Mouse (Mus musculus) gastrocnemius, adult 8-10 months (tissue): Measurements from ENCODE around the gene Gm1113. TPM values are rescaled to one million over a fixed set of nuclear protein-coding genes. Genes with fewer than 3 reads are reported as not detected.

ENCODE experiments used
- DNase-seq, 2 experiments: peaks; one replicate each; pipeline ENCODE4 v3.0.0; 2022; ENCODE audit warnings: low spot score in 2 of 2
- total RNA-seq, 4 experiments: library from RNA; stranded (reverse); gene quantifications; 2 replicates each; pipeline ENCODE4 v1.2.4; 2022

Gm1113 gene
- total RNA-seq, 4 experiments from 2014 or later: not detected

DNA sequence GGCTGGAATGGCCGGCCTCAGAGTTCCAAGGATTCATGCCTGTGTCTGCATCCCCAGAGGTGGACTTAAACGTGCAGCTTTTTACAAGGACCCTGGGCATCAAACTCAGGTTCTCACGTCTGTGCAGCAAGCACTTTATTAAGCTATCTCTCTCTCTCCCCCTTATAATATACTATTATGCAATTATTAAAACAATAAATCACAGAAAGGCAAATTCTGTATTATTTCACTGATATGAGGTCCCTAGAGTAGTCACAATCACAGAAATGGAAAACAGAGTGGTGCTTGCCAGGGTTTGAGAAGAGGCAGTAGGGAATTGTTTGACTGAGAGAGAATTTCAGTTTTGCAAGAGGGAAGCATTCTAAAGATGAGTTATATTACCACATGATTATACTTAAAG lies 11.1 kb upstream of the Gm1113 start:
- no peak for DNase-seq

DNA sequence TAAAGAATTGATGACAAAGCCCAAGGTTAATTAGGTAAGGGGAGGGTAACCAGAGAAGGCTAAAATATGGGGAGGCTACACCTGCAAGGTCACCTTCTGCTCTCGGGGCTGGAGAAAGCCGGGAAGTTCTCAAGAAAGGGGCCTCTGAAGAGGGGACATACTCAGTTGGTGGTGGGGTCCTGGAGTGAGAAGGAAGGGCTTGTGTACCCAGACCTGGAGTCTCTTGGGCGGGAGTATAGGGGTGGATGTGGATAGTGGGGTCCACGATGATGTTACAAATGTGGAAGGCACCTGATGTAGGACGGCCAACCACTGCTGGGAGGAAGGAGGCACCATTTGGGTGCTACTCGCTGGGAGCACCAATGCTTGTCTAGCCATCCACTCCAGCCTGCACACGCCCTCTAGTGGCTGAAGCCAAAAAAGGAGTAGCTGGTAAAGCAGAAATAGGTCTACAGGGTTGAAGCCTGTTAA lies 5.9 kb upstream of the Gm1113 start:
- DNase-seq: peak; percentile 46 to 50

DNA sequence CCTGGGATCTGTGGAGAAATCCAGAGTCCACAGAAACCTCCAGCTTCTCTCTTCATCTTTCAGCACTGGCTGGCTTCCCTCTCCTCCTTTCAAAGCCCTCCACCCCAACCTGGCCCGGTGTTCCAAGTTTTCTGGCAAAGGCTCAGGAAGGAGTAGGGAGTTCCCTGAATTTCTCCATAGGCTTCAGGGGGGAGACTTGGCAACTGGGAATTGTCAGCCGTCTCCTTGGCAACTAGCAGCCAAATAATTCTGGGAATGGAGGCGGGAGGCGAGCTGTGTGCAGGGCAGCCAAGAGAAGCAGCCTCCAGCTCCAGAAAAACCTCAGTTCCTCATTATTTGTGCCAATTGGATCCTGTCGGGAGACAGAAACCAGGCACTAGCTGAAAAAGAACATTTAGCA lies 5.5 kb upstream of the Gm1113 start:
- DNase-seq: peak in 1 of 2 experiments; percentile 42

DNA sequence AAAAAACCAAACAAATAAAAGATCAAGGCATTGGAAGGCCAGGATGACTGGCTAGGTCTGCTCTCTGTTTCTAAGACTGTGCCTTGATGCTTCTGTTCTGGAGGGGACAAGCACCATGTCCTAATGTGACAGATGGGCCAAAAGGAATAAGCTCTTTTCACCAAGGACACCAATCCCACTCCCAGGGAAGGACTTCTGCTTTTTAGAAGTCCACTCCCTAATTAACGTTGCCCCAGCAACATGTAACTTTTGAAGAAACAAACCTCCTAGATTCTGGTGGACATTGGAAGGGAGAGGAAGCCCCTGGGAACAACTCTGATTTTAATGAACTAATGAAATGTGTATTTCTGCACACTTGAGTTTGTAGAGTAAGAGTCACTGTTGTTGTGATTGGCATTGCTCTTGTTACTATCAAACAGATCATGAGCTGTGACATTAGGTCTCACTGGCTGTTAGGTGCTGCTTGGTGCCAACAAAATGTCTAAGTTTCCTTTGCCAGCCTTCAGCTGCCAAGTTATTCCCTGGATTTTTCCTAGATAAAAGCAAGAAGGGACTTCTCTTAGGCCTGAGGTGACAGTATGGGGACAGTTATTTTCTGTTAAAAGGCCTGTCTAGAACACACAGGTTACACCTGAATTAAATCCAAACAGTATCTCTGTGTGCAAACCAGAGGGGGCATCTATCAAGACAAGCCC lies 4.9 kb upstream of the Gm1113 start:
- DNase-seq: no peak

DNA sequence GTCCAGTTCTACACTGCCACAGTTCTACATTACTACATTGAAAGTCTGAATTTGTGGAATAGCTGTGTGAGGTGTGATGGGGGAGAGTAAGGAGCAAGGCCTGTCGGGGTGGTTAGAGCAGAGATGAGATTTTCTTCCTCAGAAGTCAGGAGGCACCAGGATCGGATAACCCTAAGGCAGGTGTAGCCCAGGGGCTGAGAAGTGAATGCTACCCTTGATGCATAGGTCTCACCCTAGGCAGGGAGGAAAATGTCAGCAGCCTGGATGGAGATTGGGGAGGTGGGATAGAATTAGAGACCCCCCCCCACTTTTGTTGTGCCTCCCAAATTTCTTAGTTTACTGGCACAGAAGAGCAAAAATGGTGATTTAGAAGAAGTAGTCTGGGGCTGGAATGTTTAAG lies 4.2 kb upstream of the Gm1113 start:
- DNase-seq: no peak

DNA sequence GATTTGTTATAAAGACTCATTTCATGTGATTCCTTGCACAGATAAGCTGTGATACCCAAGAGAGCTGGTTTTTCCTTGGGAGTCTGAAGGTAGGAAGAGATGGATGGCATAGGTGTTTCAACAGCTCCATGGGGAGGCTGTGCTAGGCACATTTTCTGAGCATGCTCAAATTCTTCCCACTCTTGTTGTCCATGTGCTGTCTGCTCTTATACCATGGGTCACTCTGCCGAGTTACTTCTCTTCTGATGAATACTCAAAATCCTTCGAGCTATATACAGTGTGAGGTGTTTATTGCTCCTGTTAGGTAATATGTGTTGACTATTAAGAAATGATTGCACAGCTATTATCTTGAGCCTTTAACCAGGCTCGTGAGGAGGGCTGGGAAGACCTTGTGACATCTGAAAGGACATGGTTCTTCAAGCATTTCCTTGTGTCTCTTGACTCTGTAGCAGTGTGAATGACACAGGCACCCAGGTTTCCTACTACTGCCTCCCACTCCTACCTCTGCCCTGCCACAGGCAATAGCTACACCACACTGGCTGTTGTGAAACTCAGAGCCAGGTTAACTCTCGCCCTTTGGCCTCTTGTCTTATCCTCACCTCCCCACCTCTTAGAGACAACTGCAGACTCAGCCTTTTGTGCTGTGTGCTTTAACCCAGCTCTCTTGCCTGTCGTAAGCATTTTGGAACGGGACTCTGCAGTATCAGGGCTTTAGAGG lies 2.7 kb upstream of the Gm1113 start:
- no peak for DNase-seq

DNA sequence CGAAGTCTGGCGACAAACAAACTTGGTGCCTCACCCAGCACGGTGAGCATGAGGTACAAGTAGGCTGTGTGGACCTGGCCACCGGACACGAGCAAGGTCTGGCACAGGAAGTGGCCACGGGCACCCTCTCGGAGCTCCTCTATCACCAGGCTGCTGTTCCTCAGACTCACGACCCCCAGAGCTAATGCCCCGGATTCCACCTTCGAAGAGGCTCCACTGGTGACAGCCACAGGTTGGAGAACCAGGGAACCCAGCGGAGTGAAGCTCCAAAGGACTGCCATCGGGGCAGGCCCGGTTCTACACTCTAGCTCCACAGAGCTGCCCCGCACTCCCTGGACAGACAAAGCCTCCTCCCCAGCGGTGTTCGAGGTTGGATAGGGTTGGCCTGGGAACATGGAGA lies 1.4 kb downstream of the Gm1113 start:
- no peak for DNase-seq

DNA sequence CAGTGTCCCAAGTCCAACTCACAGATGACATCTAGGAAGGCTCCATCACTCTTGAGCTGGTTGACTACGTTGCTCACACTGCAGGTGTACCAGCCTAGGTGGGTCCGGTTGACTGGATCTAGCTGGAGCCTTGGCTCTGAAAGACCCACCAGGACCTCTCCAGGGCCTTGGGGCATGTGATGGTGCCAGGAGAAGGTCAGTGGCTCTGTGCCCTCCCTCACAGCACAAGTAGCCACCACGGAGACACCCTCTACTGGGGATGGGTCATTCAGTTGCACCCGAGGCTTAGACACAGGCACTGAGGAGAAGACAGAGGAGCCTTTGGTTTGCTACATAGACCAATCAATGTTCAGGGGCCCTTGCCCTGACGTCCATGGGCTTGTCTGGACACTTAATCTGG lies 1.9 kb downstream of the Gm1113 start:
- no peak for DNase-seq

DNA sequence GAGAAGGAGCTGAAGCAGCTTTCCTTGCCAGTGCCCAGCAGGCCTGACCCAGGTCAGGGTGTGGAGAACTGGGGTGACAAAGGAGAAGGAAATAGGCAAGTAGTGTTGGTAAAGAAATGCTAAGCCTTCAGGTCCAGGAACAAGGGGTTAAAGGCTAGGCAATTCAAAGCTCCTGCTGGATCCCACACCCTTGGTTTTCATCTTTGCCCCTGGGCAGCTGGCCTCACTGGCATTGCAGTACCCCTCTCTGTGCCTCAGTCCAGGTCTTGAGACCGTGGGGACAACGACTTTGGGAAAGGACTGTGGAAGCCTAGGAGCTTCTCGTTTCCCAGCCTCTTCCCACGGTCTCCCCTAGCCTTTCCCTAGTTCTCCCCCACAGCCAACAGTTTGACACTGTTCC lies 4.2 kb downstream of the Gm1113 start:
- no peak for DNase-seq

DNA sequence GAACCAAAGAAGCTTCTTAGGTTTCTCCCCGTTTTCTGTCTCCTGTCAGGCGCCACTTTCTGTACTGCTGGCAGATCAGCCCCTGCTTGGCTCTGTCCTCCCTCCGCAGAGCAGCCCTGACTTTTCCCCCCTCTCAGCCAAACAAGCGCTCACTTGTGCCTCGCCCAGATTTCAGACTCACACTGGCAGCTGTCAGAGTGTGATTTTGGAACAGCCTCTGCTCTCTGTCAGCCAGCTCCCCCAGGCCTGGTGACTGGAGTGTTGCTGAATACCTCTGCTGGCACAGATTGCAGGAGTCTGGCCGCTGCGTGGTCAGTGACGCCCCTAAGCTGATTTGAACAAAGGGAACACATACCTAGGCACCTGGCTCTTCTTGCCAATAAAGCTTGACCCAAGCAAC lies 9.8 kb downstream of the Gm1113 start:
- peak; percentile 37 to 60 for DNase-seq

DNA sequence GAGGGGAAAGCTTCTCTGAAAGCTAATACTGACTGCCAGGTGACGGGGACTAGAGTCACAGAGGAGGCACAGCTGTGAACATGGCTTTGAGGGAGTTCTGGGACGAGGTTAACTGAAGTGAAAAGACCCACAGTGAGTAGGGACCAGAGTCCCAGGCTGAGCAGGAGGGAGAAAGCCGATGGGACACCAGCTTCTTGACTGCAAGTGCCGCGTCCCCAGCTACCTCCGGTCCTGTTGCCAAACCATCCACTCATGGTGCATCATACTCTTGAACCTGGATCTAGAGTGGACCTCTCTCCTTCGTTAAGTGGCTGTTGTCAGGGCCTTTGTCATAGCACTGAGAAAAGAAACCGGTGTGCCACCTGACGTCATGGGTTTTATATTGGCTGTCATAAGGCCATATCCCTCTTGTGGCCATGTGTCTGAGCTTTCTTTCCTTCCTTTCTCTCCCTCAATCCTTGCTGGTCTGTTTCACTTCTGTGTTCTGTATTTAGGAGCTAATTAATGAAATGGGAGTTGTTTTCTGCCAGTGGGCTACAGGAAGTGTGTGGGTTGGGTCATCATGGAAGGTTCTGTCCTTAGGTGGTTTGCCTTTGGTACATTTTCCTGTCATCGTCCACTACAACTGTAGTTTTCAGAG lies 15.6 kb downstream of the Gm1113 start:
- no peak for DNase-seq

DNA sequence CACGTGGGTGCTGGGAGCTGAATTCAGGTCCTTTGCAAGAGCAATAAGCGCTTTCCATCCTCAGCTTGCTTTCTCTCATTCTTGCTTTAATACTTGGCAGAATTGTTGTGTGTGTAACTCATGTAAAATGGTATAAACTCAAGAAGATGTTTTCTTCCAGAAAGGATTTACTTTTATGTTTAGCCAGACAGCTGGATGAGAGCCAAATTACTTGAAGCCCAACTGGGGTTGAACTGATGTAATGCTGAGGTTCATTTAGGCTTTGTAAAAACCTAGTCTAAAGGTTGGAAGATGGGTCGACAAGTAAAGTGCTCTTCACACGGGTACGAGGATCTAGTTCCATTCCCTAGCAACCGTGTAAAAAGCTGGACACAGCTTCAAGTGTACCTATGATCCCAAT lies 18.1 kb downstream of the Gm1113 start:
- DNase-seq: no peak

DNA sequence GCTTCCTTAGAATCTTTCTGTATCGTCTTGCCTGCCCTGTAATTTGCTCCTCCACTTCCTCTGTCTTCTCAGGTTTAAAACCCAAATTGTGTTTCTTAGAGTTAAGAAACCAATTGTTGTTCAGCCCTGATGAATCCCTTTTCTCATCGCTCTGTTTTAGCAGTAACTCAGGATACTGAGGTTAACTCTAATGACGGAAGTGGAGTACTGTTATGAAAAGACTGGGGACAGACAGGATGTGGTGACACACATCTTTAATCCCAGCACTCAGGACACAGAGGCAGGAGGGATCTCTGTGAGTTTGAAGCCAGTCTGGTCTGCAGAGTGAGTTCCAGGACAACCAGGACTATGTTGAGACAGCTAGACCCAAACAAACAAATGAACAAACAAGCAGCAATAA lies 22.6 kb downstream of the Gm1113 start:
- no peak for DNase-seq

DNA sequence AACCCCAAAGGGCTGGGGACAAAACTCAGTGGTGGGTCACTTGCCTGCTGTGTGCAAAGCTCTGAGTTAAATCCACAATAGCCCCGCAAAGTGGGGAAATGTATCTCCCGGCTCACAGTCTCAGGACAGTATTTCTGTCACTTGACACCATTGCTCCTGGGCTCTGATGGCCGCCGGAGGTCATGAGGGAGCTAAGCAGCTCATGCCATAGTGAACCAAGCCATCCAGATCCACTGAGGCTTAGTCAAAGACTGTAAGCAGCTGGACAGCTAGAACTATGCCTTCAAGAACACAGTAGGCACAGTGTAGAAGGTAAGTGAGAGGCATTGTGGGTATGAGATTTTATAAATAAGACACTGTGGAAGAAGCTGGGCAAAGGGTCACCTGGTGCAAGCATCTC lies 23.1 kb downstream of the Gm1113 start:
- no peak for DNase-seq

DNA sequence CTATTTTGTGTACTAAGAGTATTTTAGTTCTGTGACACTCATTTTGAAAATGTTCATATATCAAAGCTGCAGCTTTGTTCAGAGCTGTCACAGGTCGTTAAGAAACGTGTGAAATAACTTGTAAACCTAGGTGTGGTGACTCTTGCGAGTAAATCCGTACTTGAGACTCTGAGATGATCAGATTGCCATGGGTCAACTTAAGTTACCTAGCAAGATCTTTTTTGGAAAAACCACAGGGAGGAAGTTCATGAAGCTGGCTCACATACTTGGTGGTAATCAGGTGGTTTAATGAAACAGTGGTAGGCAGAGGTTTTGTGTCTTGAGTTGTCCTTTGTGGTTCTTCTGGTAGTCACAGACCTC lies 24.4 kb downstream of the Gm1113 start:
- DNase-seq: no peak

DNA sequence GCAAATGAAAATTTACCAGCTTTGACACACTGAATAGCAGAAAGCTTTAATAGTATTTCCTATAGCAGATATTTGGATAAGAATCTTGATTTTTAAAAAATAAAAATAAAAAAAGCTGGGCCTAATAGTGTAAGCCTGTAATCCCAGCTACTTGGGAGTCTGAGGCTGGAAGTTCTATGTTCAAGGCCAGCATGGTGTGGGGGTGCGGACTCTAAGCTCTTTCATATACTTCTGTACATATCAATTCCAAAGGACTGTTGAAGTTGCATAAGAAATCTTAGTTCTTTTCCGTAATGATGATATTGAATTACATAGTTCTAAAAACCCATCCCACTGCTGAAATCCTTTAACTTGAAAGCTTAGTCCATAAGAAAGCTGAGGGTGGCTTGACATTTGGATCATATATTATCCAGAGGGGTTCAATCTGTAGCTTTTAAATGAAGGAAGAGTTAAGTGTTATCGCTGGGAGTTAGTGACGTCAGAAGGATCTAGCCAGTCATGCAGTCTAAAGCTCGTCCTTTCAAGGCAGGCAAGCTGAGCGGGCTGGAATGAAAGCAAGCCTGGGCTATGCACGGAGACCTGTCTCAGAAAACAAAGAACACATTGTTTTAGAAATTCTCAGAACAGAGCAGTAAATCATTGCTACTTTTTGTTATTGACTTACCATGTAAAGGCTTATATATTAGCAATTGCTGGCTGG lies 24.9 kb downstream of the Gm1113 start:
- DNase-seq: no peak

DNA sequence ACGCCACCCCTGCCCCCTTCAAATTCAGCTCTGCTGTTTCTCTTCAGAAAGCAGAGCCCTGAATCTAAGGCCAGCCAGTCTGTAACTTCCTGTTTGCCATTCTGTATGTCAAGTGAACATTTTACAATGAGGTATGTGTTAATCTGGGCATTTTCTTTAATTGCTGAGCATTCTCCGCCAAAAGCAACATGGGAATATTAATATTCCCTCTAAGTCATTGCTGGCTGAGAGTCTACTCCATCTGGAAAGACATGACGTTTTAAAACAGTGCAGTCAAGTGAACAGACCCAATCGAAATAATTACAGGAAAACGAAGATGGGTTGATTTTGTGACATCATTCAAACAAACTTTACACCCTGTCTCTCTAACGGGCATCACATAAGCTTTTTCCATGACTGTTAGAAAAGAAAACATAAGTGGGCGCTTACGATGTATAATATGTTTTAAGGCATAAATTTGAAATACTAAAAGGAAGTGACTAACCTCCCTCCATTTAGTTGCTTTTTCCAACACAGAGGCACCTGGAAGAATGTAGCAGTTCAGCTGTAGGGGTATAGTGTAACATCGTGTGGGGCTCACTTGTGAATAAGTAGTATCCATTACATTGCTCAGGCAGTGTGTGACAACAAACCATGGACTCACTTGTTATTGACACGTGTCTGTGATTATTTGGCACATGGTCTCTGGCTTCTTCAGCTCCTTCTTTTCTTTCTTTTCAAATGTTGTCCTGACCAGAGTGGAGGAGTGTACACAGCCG lies 26.8 kb downstream of the Gm1113 start:
- DNase-seq: no peak

DNA sequence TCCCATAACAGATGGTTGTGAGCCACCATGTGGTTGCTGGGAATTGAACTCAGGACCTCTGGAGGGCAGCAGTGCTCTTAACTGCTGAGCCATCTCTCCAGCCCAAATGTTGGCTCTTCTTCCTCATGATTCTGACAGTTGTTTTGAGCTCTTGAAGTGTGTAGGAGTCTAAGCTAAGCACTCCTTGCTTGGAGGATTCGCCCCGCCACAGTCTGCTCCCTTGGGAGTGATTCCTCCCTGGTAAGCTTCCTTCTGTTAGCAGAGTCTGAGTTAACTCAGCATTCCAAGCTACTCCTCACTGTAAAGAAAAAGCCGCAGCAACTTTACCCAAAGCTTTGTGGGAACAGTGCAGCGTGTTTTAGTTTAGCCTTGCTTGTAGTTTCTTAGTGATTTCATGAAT lies 29.6 kb downstream of the Gm1113 start:
- no peak for DNase-seq

DNA sequence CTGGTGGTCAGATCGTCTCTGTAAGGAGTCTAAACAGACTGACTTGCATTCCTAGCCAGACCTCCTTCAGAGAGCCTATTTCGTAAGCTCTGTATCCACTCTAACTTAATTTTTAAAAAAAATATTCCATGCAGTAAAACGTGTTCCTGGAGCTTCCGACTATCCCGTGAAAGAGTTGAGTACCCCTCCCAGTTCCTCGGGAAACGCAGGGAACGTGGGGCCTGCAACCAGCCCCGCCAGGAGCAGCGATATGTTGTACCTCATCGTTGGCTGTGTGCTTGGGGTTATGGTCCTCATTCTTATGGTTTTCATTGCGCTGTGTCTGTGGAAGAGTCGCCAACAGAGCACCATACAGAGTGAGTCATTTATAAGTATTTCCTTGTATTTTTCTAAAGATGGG lies 31.5 kb downstream of the Gm1113 start:
- DNase-seq: no peak

DNA sequence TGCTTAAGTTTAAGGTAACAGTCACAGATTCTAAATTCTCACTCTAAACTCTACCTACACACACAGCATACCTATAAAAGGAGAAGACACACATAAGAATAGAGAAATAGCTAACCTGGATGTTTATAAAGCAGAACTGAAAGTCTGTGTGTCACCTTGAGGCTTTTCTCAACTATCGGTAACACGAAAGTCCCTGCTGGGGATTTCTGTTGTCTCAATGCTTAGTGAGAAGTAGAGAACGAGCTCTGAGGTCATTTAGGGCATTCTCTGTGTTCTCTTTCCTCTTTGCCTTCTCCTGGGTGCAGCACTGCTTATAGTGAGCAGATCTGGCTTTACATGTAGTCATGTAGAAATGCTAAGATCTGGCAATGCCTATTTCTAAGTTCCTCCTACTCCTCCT lies 34.1 kb downstream of the Gm1113 start:
- DNase-seq: no peak
